Mouse (Mus musculus) midbrain, embryonic 14.5 days (tissue): ENCODE measurements around the gene Btbd9. TPM values are rescaled to one million over a fixed set of nuclear protein-coding genes. Genes with fewer than 3 reads are reported as not detected.

ENCODE experiments used
- ATAC-seq: fragments of 200-750 bp; cut with Nextera tagmentation; 2 replicates; pipeline ENCODE4 v1.8.0; 2017; ENCODE audit warnings: moderate number of reproducible peaks, moderate library complexity; ENCODE audit not compliant: low FRiP score, low TSS enrichment
- DNase-seq: peaks from one replicate; pipeline ENCODE4 v3.0.0-alpha.2; 2015
- H3K27ac ChIP-seq: fragments of 300-500 bp; sonication (generic); replicated peaks from 2 replicates; pipeline ENCODE4 v1.5.1; 2014; ENCODE audit warnings: mild to moderate bottlenecking, low read depth, low read length, moderate library complexity
- H3K27me3 ChIP-seq: fragments of 300-500 bp; sonication (generic); 2 replicates; pipeline ENCODE4 v1.6.1; 2014; ENCODE audit warnings: low read length, control low read depth, mixed read lengths; ENCODE audit not compliant: control insufficient read depth, insufficient read depth
- H3K36me3 ChIP-seq: fragments of 300-500 bp; sonication (generic); 2 replicates; pipeline ENCODE4 v1.6.1; 2014; ENCODE audit warnings: low read length, control low read depth; ENCODE audit not compliant: control insufficient read depth, insufficient read depth
- H3K4me1 ChIP-seq: fragments of 300-500 bp; sonication (generic); 2 replicates; pipeline ENCODE4 v1.6.1; 2014; ENCODE audit warnings: mild to moderate bottlenecking, antibody characterized with exemption, low read length, control low read depth; ENCODE audit not compliant: control insufficient read depth, insufficient read depth
- H3K4me2 ChIP-seq: fragments of 300-500 bp; sonication (generic); 2 replicates; pipeline ENCODE4 v1.6.1; 2014; ENCODE audit warnings: mild to moderate bottlenecking, low read length, moderate library complexity
- H3K4me3 ChIP-seq: fragments of 300-500 bp; sonication (generic); replicated peaks from 2 replicates; pipeline ENCODE4 v1.5.1; 2014; ENCODE audit warnings: low read depth, low read length
- H3K9ac ChIP-seq: fragments of 300-500 bp; sonication (generic); replicated peaks from 2 replicates; pipeline ENCODE4 v1.6.1; 2014; ENCODE audit warnings: mild to moderate bottlenecking, low read length, moderate library complexity
- H3K9me3 ChIP-seq: fragments of 300-500 bp; sonication (generic); 2 replicates; pipeline ENCODE4 v1.6.1; 2016; ENCODE audit warnings: low read length, control low read depth, mixed read lengths; ENCODE audit not compliant: control insufficient read depth
- WGBS: fragments of 180-500 bp; shearing (Covaris S2); extraction: QIAGEN DNeasy Blood & Tissue Kit; methylation state at CpG from one replicate; pipeline ENCODE4 v1.1.7; 2014; 5-methylcytosine and 5-hydroxymethylcytosine counted together
- polyA plus RNA-seq: library from polyadenylated mRNA; unstranded; fragments of >200 nt; fragmentation: Nextera tagmentation; extraction: Ambion mirVana; gene quantifications from 2 replicates; pipeline ENCODE4 v1.2.1, GENCODE M21; 2014

Gene Btbd9
- polyA plus RNA-seq, 1 experiment from 2014 or later: 140 TPM

DNA sequence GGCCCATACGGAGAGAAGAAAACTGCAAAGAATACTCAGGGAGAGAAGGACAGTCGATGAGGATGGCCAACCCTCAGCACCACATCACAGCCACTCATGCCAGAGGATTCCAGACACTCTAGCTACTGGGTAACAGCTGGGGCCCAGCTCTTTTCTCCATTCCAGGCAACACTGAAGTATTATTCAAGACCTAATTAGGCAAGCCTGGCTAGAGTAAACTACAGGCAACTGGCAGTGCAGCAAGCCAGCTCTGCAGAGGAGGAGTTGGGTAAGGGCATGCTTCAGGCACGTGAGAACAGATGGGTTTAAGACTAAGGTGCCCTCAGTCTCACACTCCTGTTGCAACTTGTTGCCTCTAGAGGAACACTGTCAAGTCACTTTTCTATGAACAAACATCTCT, 118.0 kb downstream of the Btbd9 start:
- Histone ChIP-seq H3K9ac (no peak overlapping the region), H3K4me3 (no peak overlapping the region), H3K9me3 (no peaks in the 10 kb centered on the region), H3K4me1 (peaks cover 21% of the 10 kb centered on the region), H3K27ac (no peak overlapping the region), H3K36me3 (no peaks in the 10 kb centered on the region), H3K27me3 (no peaks in the 10 kb centered on the region), H3K4me2 (no peak overlapping the region)
- WGBS: 78% methylated on average over 3 of the region's 3 CpGs
- DNase-seq: no peak
- no peak for ATAC-seq

DNA sequence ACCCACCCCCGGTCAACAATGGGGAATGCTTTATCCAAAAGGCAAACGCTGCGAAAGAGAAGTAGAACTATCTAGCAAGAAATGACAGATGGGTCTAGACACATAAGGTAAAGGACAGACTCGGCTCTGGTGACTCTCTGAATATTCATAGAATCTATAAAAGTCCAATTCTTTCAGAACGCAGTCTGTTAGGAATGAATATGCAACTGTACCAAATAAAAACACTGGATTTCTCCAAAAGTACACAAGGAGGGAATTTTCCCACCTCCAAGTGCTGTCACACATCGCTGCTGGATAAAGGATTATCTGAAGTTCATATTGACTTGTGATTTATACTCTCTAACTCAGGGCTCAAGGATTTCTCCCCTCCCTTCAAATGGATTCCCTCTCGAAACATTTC, 118.8 kb downstream of the Btbd9 start:
- Histone ChIP-seq H3K27ac (no peak overlapping the region), H3K4me1 (peaks cover 15% of the 10 kb centered on the region; the same call in 1 of the 2 replicates), H3K4me3 (no peak overlapping the region), H3K27me3 (no peaks in the 10 kb centered on the region), H3K9ac (no peak overlapping the region), H3K9me3 (no peaks in the 10 kb centered on the region), H3K36me3 (no peaks in the 10 kb centered on the region), H3K4me2 (no peak overlapping the region)
- ATAC-seq (no peak), DNase-seq (no peak)
- WGBS: 60% methylated on average over 7 of the region's 7 CpGs

DNA sequence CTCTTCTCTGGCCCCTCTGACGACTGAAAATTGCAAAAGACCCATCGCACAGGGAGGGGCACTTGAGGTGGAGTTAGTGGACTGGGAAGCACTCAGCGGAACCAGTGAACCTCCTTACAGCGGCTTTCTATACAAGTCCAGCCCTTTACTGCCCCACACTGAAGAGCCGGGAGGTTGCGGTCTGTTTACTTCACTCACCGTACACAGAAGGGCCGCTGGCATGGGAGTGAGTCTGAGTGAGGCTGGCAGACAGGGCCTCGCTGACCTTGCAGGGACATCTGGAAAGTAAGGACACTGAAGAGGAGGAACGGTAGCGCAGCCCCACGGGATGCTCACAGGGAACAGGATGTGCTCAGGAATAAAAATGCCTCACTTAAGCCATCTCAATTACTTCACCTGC, 120.0 kb downstream of the Btbd9 start:
- no peak for DNase-seq
- Histone ChIP-seq H3K4me1 (peaks cover 13% of the 10 kb centered on the region; the same call in 1 of the 2 replicates), H3K36me3 (no peaks in the 10 kb centered on the region), H3K27ac (no peak overlapping the region), H3K4me2 (no peak overlapping the region), H3K27me3 (no peaks in the 10 kb centered on the region), H3K9ac (no peak overlapping the region), H3K4me3 (no peak overlapping the region), H3K9me3 (no peaks in the 10 kb centered on the region)
- no peak for ATAC-seq
- WGBS: 52% methylated on average over 12 of the region's 12 CpGs

DNA sequence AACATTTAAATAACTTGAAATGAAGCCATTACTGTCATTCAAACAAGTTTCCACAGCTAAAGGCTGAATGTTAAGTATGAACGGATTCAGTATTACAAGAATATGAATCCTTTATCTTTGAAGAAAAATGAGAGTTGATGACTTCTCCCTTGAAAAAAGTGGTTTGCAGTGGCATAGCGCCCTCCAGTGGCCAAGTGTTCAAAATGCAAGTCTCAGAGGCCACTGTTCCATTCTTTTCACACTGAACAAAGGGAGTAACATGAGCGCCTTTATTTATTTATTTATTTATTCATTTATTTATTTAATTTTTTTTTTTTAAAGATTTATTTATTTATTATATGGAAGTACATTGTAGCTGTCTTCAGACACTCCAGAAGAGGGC, 121.4 kb downstream of the Btbd9 start:
- no peak for ATAC-seq
- H3K9ac ChIP-seq: no peak overlapping the region
- WGBS: 26% methylated on average over 3 of the region's 3 CpGs

DNA sequence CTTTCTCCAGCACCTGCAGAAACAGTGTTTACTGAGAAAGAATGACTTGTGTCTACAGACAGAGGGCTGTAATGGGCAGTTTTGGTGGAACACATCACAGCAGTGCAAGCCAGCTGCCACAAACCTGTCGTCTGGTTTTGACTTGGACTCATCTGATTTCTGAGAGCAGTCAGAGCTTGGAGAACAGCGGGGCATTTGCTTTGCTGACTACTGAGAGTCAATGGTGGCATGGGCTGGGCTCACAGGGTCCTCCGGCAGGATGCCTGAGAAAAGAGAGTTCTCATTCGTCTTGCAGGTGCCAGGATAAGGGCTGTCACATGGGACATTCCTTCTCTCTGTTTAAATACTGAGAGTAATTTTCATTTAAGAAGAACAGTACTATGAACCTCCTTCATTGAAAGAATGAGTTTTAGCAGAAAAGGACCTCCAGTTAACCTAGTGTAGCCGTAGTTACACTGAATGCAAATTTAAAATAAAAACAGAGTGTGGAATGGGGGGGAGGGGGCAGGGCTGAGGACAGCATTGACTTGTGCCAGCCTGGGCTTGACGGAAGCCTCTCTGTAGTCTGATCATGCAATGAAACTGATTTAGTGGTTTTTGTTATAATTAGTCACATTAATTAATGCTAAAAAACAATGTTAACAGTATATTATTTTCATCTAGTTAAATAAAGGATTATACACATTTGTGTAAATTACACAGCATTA, 122.0 kb downstream of the Btbd9 start:
- ATAC-seq: no peak
- 47% methylated on average over 6 of the region's 6 CpGs for WGBS
- no peak overlapping the region for H3K9ac ChIP-seq

More for the DNA sequence above, 121.4 kb downstream of the Btbd9 start:
- 0 out of 2 replicates have a peak, but pooled peaks cover 6% of the 10 kb centered on the region for H3K4me1 ChIP-seq
- H3K9me3 ChIP-seq: no peaks in the 10 kb centered on the region
- H3K36me3 ChIP-seq: no peaks in the 10 kb centered on the region
- H3K27me3 ChIP-seq: no peaks in the 10 kb centered on the region
- no peak overlapping the region for H3K4me3 ChIP-seq
- H3K27ac ChIP-seq: no peak overlapping the region
- DNase-seq: peak; percentile 88
- H3K4me2 ChIP-seq: no peak overlapping the region

DNA sequence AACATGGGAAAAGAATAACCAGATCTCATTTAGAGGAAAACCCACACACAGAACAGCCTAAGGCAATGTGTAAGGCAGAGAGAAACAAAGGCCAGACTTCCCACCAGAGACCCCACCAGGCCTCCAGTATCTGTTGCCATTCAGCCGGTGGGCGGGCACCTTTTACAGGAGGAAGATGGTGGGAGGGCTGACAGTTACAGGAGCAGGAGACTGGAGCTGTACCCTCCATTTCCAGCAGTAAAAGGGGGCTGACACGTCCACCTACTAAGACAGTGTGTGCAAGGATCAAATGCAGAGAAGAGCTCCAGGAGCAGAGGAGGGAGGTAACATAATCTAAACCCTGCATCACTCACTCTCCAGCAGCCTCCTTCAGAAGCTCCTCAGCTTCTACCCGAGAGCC, 123.0 kb downstream of the Btbd9 start:
- H3K4me2 ChIP-seq: no peak overlapping the region
- H3K36me3 ChIP-seq: no peaks in the 10 kb centered on the region
- 0 out of 2 replicates have a peak, but pooled peaks cover 6% of the 10 kb centered on the region for H3K4me1 ChIP-seq
- H3K27ac ChIP-seq: no peak overlapping the region; the same call in 1 of the 2 replicates
- WGBS: 50% methylated on average over 4 of the region's 4 CpGs
- H3K9me3 ChIP-seq: no peaks in the 10 kb centered on the region
- ATAC-seq (no peak), DNase-seq (no peak)
- H3K4me3 ChIP-seq: no peak overlapping the region
- no peak overlapping the region for H3K9ac ChIP-seq
- no peaks in the 10 kb centered on the region for H3K27me3 ChIP-seq

More for the DNA sequence above, 122.0 kb downstream of the Btbd9 start:
- no peak for DNase-seq
- H3K36me3 ChIP-seq: no peaks in the 10 kb centered on the region
- no peak overlapping the region for H3K4me3 ChIP-seq
- no peaks in the 10 kb centered on the region for H3K9me3 ChIP-seq
- no peak overlapping the region for H3K27ac ChIP-seq
- no peaks in the 10 kb centered on the region for H3K27me3 ChIP-seq
- H3K4me1 ChIP-seq: 0 out of 2 replicates have a peak, but pooled peaks cover 6% of the 10 kb centered on the region
- no peak overlapping the region for H3K4me2 ChIP-seq

DNA sequence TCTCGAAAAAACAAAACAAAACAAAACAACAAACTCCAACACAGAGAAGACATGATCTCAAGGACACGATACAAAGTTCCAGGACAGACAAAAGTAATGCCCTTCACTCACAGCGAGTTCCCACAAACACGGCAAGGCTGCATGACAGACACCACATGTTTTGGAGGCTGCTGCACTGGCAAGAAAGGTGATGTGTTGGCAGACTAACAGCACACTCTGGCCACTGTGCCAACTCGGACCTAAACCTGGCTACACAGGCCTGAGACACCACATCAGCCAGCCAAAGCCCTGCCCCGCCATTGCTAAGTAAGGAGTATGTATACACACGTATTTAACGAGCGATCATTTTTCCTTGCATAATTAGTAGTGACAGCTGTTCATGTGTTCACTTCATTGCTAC, 123.9 kb downstream of the Btbd9 start:
- H3K4me3 ChIP-seq: no peak overlapping the region
- H3K9ac ChIP-seq: no peak overlapping the region
- H3K4me2 ChIP-seq: no peak overlapping the region
- no peak for DNase-seq
- no peaks in the 10 kb centered on the region for H3K27me3 ChIP-seq
- H3K4me1 ChIP-seq: 0 out of 2 replicates have a peak, but pooled peaks cover 6% of the 10 kb centered on the region
- no peak for ATAC-seq
- WGBS: 89% methylated on average over 9 of the region's 9 CpGs
- no peak overlapping the region for H3K27ac ChIP-seq
- H3K9me3 ChIP-seq: no peaks in the 10 kb centered on the region
- H3K36me3 ChIP-seq: no peaks in the 10 kb centered on the region

DNA sequence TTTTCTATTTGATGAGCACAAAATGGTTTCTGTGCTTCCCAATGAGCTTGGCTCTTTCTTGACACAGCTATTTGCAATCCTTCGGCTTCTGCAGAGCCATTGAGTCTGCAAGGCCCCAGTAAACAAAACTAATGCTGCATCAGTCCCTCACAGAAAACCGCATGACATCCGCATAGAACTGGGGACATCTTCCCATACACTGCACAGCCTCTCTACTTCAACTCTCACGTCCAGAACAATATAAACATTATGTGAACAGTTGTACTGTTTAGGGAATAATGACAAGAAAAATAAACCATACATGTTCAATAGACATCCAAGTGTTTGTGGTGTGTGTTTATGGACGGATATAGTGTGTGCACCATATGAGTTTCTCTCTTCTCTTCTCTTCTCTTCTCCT, 127.7 kb downstream of the Btbd9 start:
- DNase-seq (no peak), ATAC-seq (no peak)
- 86% methylated on average over 5 of the region's 5 CpGs for WGBS
- no peak overlapping the region for H3K4me2 ChIP-seq
- no peak overlapping the region for H3K9ac ChIP-seq
- H3K4me3 ChIP-seq: no peak overlapping the region
- no peaks in the 10 kb centered on the region for H3K9me3 ChIP-seq
- no peaks in the 10 kb centered on the region for H3K27me3 ChIP-seq
- H3K27ac ChIP-seq: no peak overlapping the region
- H3K4me1 ChIP-seq: 0 out of 2 replicates have a peak, but pooled peaks cover 3% of the 10 kb centered on the region
- H3K36me3 ChIP-seq: no peaks in the 10 kb centered on the region

DNA sequence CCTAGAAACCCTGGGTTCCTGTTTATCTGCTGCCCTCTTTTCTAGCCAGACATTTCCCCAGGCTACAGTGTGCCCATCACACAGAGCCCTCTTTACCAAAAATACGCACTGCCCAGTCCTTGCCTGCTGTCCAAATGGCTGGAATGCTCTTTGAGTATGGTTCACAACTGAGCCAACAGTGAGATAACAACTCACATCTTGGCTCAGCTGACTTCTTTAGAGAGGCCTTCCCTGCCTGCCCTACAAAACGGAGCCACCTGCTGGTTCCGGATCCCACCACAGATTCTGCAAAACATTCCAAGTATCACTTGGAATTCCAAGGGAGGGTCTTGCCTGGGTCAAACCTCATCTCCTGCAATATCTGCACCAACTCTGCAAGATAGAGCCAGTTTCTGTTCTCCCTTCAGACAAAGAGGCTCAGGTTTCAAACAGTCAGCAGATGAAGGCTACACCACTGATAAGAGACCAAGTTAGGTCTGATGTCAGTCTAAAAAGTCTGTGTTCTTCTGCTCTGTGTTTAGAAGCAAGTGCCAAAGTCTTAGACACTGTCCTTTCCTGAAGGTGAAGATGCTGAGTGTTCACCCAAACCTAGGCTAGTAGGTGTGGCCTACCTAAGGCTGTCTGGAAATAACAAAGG, 130.4 kb downstream of the Btbd9 start:
- ATAC-seq (no peak), DNase-seq (no peak)
- H3K27ac ChIP-seq: no peak overlapping the region
- no peak overlapping the region for H3K4me3 ChIP-seq
- H3K9ac ChIP-seq: no peak overlapping the region
- no peak overlapping the region for H3K4me2 ChIP-seq
- H3K36me3 ChIP-seq: no peaks in the 10 kb centered on the region
- WGBS: 97% methylated on average over 3 of the region's 3 CpGs
- no peaks in the 10 kb centered on the region for H3K4me1 ChIP-seq
- no peaks in the 10 kb centered on the region for H3K27me3 ChIP-seq
- H3K9me3 ChIP-seq: no peaks in the 10 kb centered on the region
